Mouse (Mus musculus) T-helper 2 cell (primary cell): ENCODE results near the gene 0610040J01Rik.

Experiments
- in situ Hi-C: fragments of 300-600 bp; cut with MboI, MseI; formaldehyde crosslinking; loops from one replicate; pipeline ENCODE4 v1.15.1; 2025; ENCODE audit warnings: high pct_unique_total_duplicates

Gene 0610040J01Rik

GRCm38 (mm10) chr5:63811819-63812508, at the start of gene 0610040J01Rik:
Gene 0610040J01Rik (plus strand): TSS chr5:63812363.
- in situ Hi-C loops, result no loop called here

GRCm38 (mm10) chr5:63765886-63766285, 46.3 kb upstream of the 0610040J01Rik start:
- in situ Hi-C loops, result loop anchor here (25.0 kb wide), 1 partner anchor 829 kb away; no protein-coding TSS in a partner anchor

- in situ Hi-C loops, result loop anchor here (25.0 kb wide), 1 partner anchor 829 kb away; no protein-coding TSS in a partner anchor
Observed at GRCm38 (mm10) chr5:63766715-63767114, 45.4 kb upstream of the 0610040J01Rik start.

- in situ Hi-C loops, result loop anchor here (25.0 kb wide), 1 partner anchor 830 kb away; no protein-coding TSS in a partner anchor
Observed at GRCm38 (mm10) chr5:63767464-63767863, 44.7 kb upstream of the 0610040J01Rik start.

- in situ Hi-C loops, result loop anchor here (25.0 kb wide), 1 partner anchor 831 kb away; no protein-coding TSS in a partner anchor
Observed at GRCm38 (mm10) chr5:63768220-63768619, 43.9 kb upstream of the 0610040J01Rik start.

- in situ Hi-C loops, result loop anchor here (25.0 kb wide), 1 partner anchor 836 kb away; no protein-coding TSS in a partner anchor
Observed at GRCm38 (mm10) chr5:63772971-63773370, 39.2 kb upstream of the 0610040J01Rik start.

GRCm38 (mm10) chr5:63773603-63774002, 38.6 kb upstream of the 0610040J01Rik start:
- in situ Hi-C loops, result loop anchor here (25.0 kb wide), 1 partner anchor 836 kb away; no protein-coding TSS in a partner anchor

GRCm38 (mm10) chr5:63788156-63788826, 23.9 kb upstream of the 0610040J01Rik start:
- in situ Hi-C loops, result no loop called here

GRCm38 (mm10) chr5:63812509-63812865, 324 bp downstream of the 0610040J01Rik start:
- in situ Hi-C loops, result no loop called here

GRCm38 (mm10) chr5:63816643-63817042, 4.5 kb downstream of the 0610040J01Rik start:
- in situ Hi-C loops, result no loop called here

- in situ Hi-C loops, result no loop called here
Observed at GRCm38 (mm10) chr5:63817270-63817669, 5.1 kb downstream of the 0610040J01Rik start.

GRCm38 (mm10) chr5:63818975-63819374, 6.8 kb downstream of the 0610040J01Rik start:
- in situ Hi-C loops, result no loop called here

- in situ Hi-C loops, result no loop called here
Observed at GRCm38 (mm10) chr5:63819519-63819918, 7.4 kb downstream of the 0610040J01Rik start.

GRCm38 (mm10) chr5:63821176-63821575, 9.0 kb downstream of the 0610040J01Rik start:
- in situ Hi-C loops, result no loop called here

GRCm38 (mm10) chr5:63821860-63822259, 9.7 kb downstream of the 0610040J01Rik start:
- in situ Hi-C loops, result no loop called here

GRCm38 (mm10) chr5:63823362-63824332, 11.5 kb downstream of the 0610040J01Rik start:
- in situ Hi-C loops, result no loop called here

GRCm38 (mm10) chr5:63824599-63825350, 12.6 kb downstream of the 0610040J01Rik start:
- in situ Hi-C loops, result no loop called here

- in situ Hi-C loops, result no loop called here
Observed at GRCm38 (mm10) chr5:63825881-63826280, 13.7 kb downstream of the 0610040J01Rik start.

GRCm38 (mm10) chr5:63827006-63827405, 14.8 kb downstream of the 0610040J01Rik start:
- in situ Hi-C loops, result no loop called here

GRCm38 (mm10) chr5:63827415-63828053, 15.4 kb downstream of the 0610040J01Rik start:
- in situ Hi-C loops, result no loop called here
